Mouse (Mus musculus) cerebellum, postnatal 14 days (tissue): Measurements from ENCODE around the gene Pdxk.

Source experiments
- DNase-seq, 2 experiments: peaks; one replicate each; pipeline ENCODE4 v3.0.0; 2021; ENCODE audit warnings: mixed read lengths in 2 of 2

Pdxk gene

GRCm38 (mm10) chr10:78458348-78459111, 6.2 kb downstream of the Pdxk start:
- DNase-seq: no peak

- DNase-seq: no peak
These were observed 7.1 kb downstream of the Pdxk start for GRCm38 (mm10) chr10:78457495-78458347.

- DNase-seq: peak; percentile 50 to 52
These were observed 8.1 kb downstream of the Pdxk start for GRCm38 (mm10) chr10:78456696-78457095.

GRCm38 (mm10) chr10:78452641-78453040, 12.1 kb downstream of the Pdxk start:
- DNase-seq: no peak

GRCm38 (mm10) chr10:78450761-78451160, 14.0 kb downstream of the Pdxk start:
- DNase-seq: no peak

- no peak for DNase-seq
These were observed 17.4 kb downstream of the Pdxk start for GRCm38 (mm10) chr10:78447396-78447795.

- no peak for DNase-seq
These were observed 18.6 kb downstream of the Pdxk start for GRCm38 (mm10) chr10:78446195-78446594.

- no peak for DNase-seq
These were observed 22.5 kb downstream of the Pdxk start for GRCm38 (mm10) chr10:78442292-78442691.

- DNase-seq: no peak
These were observed 23.2 kb downstream of the Pdxk start for GRCm38 (mm10) chr10:78441606-78442005.

GRCm38 (mm10) chr10:78440812-78441211, 24.0 kb downstream of the Pdxk start:
- DNase-seq: peak in 1 of 2 experiments; percentile 48

- DNase-seq: no peak
These were observed 24.8 kb downstream of the Pdxk start for GRCm38 (mm10) chr10:78439990-78440389.

- peak in 1 of 2 experiments; percentile 46 for DNase-seq
These were observed 25.2 kb downstream of the Pdxk start for GRCm38 (mm10) chr10:78439550-78439949.

- DNase-seq: peak; percentile 91 to 96
These were observed 26.7 kb downstream of the Pdxk start for GRCm38 (mm10) chr10:78438094-78438493.

GRCm38 (mm10) chr10:78432853-78433252, 31.9 kb downstream of the Pdxk start:
- no peak for DNase-seq

GRCm38 (mm10) chr10:78429776-78430175, 35.0 kb downstream of the Pdxk start:
- no peak for DNase-seq

GRCm38 (mm10) chr10:78429180-78429579, 35.6 kb downstream of the Pdxk start:
- no peak for DNase-seq

GRCm38 (mm10) chr10:78428070-78428469, 36.7 kb downstream of the Pdxk start:
- DNase-seq: no peak

GRCm38 (mm10) chr10:78426117-78426735, 38.5 kb downstream of the Pdxk start:
- peak in 1 of 2 experiments; percentile 47 for DNase-seq

- DNase-seq: peak; percentile 88 to 89
These were observed 39.4 kb downstream of the Pdxk start, which contains the start of gene Cstb for GRCm38 (mm10) chr10:78425181-78426041. Gene Cstb (plus strand): TSS chr10:78425669.

- no peak for DNase-seq
These were observed 42.2 kb downstream of the Pdxk start for GRCm38 (mm10) chr10:78422614-78423013.

- DNase-seq: no peak
These were observed 43.8 kb downstream of the Pdxk start for GRCm38 (mm10) chr10:78420929-78421328.

- no peak for DNase-seq
These were observed 46.0 kb downstream of the Pdxk start for GRCm38 (mm10) chr10:78418791-78419190.
